Mouse (Mus musculus): ENCODE measurements around the gene Sertad2. TPM values are rescaled to one million over a fixed set of nuclear protein-coding genes. Genes with fewer than 3 reads are reported as not detected.

Gene Sertad2
- total RNA-seq (2021): 10 to 100 TPM; 26.1 to 28.7 TPM

DNA sequence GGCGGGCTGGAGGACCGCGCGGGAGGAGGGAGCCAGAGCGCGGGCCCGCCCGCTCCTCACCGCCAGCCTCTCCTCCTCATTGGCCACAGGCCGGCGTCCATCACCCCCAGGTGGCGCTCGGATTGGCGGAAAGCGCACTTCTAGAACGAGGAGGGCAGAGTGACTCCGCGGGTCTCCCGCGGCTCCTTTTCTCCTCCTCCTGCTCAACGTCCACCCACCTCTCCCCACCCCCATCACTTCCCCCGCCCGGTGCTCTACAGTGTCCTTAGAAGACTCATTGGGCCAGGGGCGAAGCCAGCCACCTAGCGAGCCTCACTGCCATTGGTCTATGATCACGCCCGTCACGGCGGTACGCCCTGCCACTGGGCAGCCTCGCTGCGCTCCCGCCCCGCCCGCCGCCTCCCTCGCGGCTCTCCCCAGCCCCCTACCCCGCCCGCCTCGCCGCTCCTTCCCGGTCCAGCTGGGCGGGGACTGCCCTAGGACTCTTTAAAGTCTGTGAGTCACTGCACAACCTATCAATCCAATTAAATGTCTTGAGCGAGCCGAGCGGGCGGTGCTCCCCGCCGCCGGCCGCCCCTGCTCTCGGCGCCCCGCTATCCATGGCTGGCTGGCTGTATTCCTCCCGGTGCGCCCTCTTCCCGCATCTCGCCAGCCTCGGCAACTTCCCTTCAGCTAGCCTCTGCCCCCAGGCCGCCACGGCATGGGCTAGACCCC, at the start of gene Sertad2:
TSS of gene Sertad2 (plus strand) at position 515 of the 714 bp plus-strand sequence.
- peak; percentile 99 for DNase-seq

DNA sequence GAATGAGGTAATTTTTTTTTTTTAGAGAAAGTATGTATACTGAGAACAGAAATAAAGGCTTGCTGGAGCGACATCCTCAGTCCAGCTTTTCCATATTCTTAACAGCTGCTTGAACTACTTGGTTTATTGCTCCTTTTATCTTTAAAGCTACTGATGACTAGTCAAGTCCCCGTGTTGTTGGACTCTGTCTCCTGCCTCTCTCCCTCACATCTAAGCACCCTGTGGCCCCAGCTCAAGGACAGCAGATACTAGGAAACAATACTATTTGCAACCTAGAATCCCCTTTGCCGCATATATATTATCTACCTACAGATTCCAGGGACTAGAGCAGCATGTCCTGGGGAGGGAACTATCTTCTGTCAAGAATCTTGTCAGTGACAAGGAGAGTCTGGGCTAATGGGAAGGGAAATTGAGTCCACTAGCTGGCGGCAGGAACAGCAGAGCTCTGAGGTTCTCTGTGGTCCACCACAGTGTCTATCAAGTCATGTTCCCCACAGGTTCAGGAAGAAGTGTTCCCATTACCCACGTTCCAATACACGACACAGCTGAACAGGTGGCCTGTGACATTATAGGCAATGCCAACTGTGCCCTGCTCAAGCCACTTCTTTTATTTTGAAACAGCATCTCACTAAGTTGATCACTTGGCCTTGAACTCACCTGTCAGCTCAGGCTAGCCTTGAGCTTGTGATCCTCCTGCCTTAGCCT, 49.0 kb upstream of the Sertad2 start:
- DNase-seq: no peak

DNA sequence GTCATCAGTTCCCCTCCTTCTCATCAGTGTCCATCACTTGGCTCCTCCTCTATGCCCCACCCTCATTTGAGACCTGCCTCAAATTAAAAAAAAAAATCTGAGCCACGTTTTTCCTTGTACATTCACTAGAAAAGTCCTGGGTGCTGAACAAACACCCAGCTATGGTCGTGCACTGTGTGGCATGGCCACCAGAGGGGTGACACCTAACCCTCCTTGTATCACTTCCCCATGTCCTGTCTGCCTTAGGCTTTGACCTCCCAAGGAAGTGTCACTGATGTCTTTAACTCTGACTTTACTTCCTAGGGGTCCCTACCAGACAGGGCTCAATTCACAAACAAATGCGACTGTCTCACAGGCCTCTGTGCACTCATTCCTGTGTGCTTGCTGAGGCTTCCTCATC, 42.5 kb upstream of the Sertad2 start:
- DNase-seq: no peak

DNA sequence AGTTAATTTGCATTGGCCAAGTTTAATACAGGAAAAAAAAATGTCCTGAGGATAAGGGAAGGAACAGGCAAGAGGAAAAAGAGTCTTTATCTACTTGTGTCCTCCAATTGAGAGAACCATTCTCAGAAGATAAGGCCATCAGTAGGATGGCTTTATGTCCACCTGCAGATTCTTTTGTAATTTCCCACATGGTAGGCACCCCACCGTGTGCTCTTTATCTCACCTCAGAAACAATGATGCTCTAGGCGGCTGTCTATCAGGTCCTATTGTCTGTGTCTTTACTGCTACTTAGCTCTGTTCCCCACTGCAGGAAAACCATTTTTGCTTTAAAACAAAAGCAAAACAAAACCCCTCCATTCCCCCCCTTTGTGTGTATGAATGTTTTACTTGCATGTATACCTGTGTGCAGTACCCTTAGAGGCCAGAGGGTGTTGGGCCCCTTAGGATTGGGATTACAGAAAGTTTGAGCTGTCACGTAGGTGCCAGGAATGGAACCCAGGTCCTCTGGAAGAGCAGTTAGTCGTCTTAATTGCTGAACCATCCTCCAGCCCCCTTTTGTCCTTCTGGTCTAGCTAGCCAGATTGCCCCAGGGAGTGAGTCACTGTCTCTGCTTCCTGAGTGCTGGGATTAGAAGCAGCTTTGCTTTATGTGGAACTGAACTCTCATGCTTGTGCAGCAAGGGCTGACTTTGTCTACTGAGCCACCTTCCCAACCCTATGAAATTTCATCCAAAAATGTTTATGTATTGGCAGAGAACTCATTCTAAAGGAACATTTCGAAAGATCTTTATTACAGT, 41.7 kb upstream of the Sertad2 start:
- no peak for DNase-seq

DNA sequence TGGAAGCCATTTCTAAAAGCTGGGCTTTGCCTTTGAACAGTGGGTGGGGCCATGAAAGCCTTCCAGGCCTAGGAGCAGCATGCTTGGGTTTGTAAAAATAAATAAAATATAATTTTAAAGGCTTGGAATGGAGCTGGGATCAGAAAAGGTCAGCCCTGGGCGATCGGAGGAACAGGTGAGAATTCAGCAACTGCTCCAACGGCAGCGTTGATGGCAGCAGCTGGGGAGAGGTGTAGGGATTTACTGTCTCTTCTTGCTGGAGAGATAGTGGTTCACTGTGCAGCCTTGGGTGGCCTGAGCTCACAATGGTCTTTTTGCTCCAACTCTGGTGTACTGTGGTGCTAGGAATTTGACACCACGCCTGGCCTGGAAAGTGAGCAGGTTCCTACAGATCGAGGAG, 29.5 kb upstream of the Sertad2 start:
- DNase-seq: no peak

DNA sequence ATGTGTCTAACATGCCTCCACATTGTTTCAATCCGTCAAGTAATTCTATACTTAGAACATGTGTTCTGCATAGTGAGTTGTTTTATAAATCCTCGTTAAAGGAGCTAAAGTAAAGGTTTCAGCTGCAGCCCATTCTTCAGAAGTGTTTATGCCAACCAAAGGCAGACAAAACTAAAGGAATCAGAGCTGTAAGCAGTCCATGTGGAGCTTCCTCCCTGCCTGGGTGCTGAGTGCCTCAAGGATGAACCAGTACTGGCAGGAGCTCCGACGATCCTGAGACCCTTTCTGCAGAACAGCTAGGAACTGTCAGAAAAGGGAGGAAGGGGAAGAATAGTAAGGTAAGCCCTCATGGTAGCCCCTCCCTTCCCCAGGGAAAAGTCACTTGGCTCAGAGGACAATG, 28.3 kb upstream of the Sertad2 start:
- no peak for DNase-seq

DNA sequence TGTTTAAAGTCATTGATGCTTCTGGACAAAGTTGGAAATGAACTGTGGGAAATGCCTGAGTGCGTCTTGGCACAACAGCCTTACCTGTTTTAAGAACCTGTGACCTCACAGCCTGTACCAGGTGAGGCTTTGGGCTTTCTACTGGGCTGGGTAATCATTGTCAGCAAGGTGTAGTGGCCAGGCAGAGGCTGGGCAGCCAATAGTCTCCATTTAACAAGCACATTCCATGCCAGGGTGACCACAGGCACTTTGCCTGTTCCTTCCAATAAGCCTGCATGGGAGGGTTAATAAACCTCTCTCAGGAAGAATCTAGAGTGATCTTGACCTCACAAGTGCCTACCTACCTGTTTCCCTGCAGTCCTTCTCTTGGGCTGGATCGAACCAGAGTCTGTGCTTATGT, 21.7 kb upstream of the Sertad2 start:
- DNase-seq: no peak

DNA sequence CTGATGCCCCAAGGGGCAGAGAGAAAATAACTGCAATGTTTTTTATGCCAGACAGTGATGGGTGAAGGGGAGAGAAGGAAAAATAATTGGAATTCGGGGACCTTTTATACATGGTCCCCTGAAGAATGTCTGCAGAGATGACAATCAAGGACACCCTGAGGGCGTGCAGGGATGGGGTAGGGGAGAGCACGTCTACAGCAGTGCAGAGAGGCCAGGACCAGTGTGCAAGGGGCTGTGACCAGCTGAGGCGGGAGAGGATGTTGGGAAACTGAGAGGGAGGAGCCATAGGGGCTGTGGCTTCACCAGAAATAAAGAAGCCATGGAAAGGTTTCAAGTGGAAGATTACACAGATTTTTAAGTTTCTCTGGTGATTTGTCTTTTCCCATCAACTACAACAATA, 20.3 kb upstream of the Sertad2 start:
- DNase-seq: no peak

DNA sequence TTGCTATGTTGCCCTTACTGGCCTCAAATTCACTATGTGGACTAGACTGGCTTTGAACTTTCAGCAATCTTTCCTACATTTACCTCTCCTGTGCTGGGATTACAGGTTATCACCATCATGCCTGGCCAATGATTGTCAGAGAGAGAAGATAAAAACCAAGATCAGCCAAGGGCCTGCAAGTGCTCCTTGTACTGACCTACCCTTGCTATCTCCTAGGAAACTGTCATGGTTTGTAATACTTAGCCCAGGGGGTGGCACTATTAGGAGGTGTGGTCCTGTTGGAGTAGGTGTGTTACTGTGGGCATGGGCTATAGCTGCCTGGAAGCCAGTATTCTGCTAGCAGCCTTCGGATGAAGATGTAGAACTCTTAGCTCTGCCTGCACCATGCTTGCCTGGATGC, 18.6 kb upstream of the Sertad2 start:
- no peak for DNase-seq

DNA sequence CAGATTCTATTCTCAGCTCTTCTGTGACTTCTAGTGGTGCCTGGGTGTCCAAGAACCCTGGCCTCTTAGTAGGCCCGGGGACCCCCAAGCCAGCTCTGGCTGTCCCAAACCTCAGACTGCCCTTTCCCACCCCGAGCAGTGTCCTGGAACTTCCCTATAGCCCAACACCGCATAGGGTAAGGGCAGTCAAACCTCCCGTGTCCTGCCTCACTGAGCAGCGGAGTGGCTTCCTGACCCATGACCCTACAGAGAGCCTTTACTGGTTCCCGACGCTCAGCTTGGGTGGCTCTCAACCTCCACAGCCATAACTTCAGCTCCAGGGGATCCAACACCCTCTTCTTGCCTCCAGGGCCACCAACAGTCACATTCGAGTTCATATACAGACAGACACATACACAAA, 17.1 kb upstream of the Sertad2 start:
- DNase-seq: no peak

DNA sequence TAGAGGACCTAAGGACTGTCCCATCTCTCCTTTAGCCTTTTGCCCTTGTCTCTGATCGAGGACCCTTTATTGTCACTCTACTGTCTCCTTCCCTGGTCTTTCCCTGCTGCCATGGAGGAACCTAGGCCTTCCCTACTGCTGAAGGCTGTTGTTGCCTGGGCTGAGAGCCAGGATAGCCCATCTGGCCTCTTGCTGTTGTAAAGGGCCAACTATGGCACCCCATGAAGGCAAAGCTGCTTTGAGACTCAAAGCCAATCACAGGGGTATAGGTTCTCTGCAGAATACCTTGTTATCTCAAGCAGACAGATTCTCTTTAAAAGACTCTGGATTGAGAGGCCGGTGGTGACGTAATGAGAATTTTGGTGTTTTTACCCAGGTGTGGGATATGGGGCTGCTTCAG, 15.2 kb upstream of the Sertad2 start:
- no peak for DNase-seq

DNA sequence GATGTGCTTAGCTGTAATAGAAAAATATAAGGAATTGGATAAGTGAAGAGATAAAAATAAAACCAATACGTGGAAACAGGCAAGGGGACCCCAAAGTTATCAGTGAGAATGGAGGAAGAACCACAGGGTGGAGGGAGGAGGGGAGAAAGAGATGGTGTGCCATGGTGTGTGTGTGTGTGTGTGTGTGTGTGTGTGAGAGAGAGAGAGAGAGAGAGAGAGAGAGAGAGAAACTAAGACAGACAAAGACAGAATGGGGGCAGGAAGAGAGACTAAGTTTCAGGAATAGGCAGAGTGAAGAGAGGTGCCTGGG, 11.4 kb upstream of the Sertad2 start:
- DNase-seq: no peak

DNA sequence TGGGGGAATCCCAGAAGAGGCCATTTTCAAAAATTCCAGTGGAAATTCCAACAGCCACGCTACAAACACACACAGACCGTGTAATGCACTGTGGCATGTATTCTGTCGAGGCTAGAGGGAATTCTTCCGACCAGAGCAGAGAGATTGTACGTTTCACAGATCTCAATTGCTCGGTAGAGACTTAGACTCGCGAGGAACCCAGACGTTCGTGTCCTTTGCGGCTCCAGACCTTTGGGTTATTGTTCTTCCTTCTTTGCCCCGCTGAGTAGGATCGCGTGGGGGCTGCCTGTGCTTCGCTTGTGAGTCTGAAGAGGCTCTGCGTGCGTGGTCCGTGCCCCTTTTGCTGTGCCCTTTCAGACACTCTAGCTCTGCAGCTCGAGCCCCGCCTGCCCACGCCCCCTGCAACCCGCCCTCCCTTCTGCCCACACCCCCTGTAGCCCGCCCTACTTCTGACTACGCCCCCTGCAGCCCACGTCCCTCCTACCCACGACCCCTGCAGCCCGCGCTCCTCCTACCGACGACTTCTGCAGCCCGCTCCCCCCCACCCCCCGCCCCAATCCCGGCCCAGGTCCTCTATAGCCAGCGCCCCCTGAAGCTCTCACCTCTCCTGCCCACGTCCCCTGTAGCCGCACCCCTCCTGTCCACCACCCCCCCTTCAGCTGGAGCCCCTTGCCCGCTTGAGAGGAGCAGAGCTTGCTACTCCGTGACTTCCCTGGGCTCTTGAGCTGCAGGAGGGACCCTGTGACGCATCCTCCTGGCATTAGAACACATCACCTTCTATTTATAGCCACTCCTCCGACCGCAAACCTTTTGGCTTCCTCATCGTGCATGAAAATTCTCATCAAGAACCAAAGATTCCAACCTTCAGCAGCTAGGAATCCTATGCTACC, 10.8 kb upstream of the Sertad2 start:
- DNase-seq: peak; percentile 75

DNA sequence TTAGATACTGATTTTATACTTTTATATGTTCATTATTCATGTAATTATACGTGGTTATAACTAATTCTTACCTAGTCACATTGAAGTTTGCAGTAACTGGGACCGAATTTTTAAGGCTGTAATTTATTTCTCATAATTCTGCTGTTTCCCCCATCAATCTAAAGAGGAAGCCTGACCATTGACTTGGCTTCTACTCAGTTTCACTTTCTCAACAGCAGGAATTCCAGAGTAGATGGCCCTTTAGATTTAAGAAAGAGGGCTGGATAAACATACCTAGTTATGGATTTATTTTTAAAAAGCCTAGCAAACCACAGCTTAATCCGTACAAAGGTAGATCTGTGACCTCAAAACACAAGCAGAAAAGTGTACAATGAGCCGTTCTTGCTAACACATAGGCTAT, 9.8 kb upstream of the Sertad2 start:
- DNase-seq: no peak

DNA sequence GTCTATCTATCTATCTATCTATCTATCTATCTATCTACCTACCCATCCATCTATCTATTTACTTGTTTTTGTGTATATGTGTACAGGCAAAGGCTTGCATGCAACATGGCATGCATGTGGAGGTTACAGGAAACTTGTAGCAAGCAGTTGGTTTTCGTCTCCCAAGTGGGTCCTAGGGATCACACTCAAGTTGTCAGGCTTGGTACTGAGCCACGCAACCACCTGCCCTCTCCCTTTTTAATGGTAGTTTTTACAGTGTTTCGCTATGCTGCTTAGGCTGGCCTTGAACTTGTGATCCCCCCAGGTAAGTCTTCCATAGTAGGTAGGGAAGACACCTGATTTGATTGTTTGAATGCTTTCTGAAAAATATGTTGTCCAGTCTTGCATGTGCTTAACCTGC, 5.8 kb upstream of the Sertad2 start:
- DNase-seq: no peak

DNA sequence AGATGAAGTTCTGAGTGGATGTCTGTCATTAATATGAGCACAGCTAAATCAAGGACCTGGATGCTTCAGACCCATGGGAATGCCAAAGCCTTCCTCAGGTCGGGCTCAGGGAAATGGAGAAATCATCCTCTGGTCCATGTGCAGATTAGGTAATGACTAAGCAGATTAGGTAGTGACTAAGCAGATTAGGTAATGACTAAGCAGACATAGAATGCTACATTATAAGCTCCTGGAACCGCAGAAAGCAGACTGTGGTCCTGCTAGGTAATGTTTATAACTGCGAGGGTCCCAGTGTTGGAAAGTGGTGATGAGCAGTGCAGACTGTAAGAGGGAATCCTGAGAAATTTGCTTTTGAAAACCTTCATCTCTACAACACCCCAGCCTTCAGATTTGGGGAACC, 4.6 kb upstream of the Sertad2 start:
- DNase-seq: no peak

DNA sequence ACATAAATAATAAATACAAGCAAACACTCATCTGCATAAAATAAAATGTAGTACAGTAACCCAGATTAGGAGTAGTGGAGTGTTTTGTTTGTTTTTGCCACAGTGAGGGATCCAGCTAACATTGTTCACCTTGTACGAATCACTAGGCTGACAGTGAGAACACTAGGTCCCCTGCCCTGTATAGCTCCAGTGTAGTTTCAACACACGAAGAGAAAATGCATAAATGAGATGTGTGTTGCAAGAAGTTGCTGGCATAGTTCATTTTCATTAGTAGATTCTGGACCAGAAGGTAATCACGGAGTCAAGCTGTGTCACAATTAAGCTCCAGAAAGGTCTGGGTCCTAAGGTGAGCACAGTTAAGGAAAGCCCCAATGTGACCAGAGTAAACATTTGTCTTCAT, 1.8 kb upstream of the Sertad2 start:
- DNase-seq: no peak

DNA sequence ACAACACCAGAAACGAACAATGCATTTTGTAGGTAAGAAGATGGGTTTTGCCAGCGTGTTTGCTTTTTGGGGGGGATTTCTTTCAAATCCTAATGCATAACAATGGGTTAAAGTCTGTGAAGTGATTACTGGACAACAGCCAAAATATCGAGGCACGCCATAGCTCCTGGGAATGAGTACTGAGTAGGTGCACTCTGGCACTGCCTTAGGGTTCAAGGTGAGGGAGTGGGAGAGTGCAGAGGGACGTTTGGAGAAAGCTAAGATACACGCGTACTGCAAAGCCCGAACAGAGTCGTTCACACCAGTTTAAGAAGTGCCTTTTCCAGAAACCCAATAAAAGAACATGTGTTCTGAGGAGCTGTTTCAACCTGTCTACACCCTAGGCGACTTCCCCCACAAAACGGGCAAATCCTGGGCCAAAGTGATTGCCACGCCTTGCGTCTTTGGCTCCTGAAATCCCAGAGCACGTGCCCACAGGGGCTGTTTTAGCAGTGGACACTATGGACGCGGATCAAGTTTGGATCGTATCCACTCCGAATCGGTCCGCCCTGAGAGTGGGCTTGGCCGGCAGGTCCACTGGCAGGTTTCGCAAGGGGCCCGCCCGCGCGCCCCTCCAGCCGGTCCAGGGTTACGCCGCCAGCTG, 937 bp upstream of the Sertad2 start:
- DNase-seq: no peak

DNA sequence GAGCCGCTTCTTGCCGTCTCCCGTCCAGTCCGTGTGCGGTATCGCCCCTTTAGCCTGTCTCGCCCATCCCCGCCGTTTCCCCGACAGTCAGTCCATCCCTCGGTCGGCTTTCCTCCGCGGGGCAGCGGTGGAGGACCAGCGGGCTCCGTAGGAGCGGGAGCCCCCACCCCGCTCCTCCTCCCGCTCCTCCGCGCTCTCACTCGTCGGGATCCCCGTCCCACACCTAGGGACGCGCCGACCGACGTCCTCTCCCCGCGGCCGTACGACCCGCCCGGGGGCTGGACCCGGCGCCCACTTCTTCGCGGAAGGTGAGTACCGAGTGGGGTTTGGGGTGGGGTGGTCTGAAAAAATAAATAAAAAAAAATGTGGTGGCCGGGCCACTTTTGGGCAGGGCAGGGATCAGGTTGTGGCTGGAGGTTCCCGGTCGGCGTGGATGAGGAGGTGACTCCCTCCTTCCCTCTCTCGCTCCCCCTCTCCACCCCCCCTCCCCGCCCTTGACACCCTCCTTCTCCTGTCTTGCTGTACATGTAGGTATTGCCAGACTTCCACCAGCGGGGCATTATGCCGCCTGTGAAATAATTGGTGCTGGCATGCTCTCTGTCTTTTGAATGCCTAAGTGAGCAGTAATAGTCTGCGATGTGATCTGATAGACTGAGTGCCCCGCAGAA, 534 bp downstream of the Sertad2 start:
- DNase-seq: no peak

DNA sequence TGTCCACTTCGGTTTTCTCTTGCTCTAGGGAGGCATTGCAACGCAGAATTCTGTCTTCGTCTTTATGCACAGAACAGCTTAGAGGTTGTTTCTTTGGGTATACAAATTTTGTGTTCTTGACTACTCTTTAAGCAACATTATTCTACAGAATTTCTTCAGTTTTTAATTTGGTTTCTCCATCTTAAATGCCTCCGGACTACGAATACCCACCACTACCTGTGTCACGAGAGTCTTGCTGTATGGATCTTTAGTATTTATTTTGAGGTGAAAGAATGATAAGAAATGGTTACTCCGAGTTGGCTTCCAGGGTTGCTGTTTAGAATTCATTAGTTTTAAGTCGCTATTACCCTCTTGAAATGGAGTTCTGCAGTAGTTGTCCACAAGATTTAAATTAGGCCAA, 1.3 kb downstream of the Sertad2 start:
- DNase-seq: no peak

DNA sequence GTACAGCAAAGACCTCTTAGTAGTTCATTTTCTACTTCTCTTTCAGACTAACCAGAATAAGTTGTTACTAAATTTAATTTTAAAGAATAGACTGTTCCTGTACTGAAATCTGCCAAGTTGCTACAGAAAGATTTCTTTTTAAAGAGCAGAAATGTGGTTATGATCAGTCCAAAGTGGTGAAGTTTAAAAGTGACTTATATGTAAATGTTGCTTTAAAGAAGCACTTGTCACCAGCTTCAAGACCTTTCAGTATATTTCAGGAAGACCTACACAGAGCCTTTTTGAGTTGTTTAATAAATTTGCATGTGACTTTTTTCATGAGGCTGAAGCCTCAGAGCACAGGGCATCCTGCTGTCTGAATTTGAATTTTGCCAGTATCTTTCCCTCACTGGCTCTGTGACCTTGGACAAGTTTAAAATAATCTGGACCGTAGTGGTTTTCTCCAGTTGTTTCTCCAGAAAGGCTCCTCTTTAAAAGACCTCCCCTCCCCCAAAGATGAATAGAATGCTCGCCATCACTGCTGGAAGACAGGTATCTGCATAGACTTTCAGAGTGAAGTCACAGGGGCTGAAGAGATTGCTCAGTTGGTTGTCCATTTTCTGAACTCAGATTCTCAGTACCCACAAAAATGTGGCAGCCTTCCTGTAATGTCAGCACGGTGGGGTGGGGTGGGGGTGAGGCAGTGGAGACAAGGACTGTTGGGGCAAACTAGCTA, 1.9 kb downstream of the Sertad2 start:
- DNase-seq: no peak

All from heart, postnatal 4 days (tissue).